Mouse (Mus musculus) stomach, postnatal 0 days (tissue): Measurements from ENCODE around the gene Sept10. TPM values are rescaled to one million over a fixed set of nuclear protein-coding genes. Genes with fewer than 3 reads are reported as not detected.

ENCODE experiments used
- ATAC-seq: fragments of 200-750 bp; cut with Nextera tagmentation; 2 replicates; pipeline ENCODE4 v1.8.0; 2017; ENCODE audit not compliant: low FRiP score, low TSS enrichment
- DNase-seq: peaks from one replicate; pipeline ENCODE4 v3.0.0-alpha.2; 2016; ENCODE audit warnings: low spot score
- H3K27ac ChIP-seq: fragments of 300-500 bp; sonication (generic); replicated peaks from 2 replicates; pipeline ENCODE4 v1.5.1; 2014; ENCODE audit warnings: mild to moderate bottlenecking, control low read depth
- H3K27me3 ChIP-seq: fragments of 300-500 bp; sonication (generic); 2 replicates; pipeline ENCODE4 v1.6.1; 2014; ENCODE audit warnings: low read length; ENCODE audit not compliant: control insufficient read depth, insufficient read depth
- H3K36me3 ChIP-seq: fragments of 300-500 bp; sonication (generic); 2 replicates; pipeline ENCODE4 v1.6.1; 2014; ENCODE audit warnings: low read length, mixed read lengths; ENCODE audit not compliant: control insufficient read depth, insufficient read depth
- H3K4me1 ChIP-seq: fragments of 300-500 bp; sonication (generic); replicated peaks from 2 replicates; pipeline ENCODE4 v1.6.1; 2014; ENCODE audit warnings: antibody characterized with exemption; ENCODE audit not compliant: control insufficient read depth, insufficient read depth
- H3K4me2 ChIP-seq: fragments of 300-500 bp; sonication (generic); replicated peaks from 2 replicates; pipeline ENCODE4 v1.6.1; 2014; ENCODE audit warnings: low read depth, mild to moderate bottlenecking, control low read depth, moderate library complexity
- H3K4me3 ChIP-seq: fragments of 300-500 bp; sonication (generic); 2 replicates; pipeline ENCODE4 v1.5.1; 2014; ENCODE audit warnings: low read depth, low read length, control low read depth
- H3K9ac ChIP-seq: fragments of 300-500 bp; sonication (generic); 2 replicates; pipeline ENCODE4 v1.6.1; 2014; ENCODE audit warnings: mild to moderate bottlenecking, low read length, control low read depth, mixed read lengths
- H3K9me3 ChIP-seq: fragments of 300-500 bp; sonication (generic); 2 replicates; pipeline ENCODE4 v1.6.1; 2016; ENCODE audit warnings: low read length; ENCODE audit not compliant: control insufficient read depth
- CTCF ChIP-seq: IDR thresholded peaks from 2 replicates; pipeline ENCODE4 v1.5.1; 2016; ENCODE audit warnings: antibody characterized with exemption, low read depth, mild to moderate bottlenecking, moderate library complexity
- EP300 ChIP-seq: optimal IDR thresholded peaks from 2 replicates; pipeline ENCODE3; 2016; ENCODE audit warnings: antibody characterized with exemption
- WGBS: fragments of 180-500 bp; shearing (Covaris S2); extraction: QIAGEN DNeasy Blood & Tissue Kit; methylation state at CpG from one replicate; pipeline ENCODE4 v1.1.7; 2014; 5-methylcytosine and 5-hydroxymethylcytosine counted together
- polyA plus RNA-seq: library from polyadenylated mRNA; unstranded; fragments of >200 nt; fragmentation: Nextera tagmentation; extraction: Ambion mirVana; gene quantifications from 2 replicates; pipeline ENCODE4 v1.2.1, GENCODE M21; 2015

The Sept10 gene
- polyA plus RNA-seq, 1 experiment from 2014 or later: 25.2 TPM

DNA sequence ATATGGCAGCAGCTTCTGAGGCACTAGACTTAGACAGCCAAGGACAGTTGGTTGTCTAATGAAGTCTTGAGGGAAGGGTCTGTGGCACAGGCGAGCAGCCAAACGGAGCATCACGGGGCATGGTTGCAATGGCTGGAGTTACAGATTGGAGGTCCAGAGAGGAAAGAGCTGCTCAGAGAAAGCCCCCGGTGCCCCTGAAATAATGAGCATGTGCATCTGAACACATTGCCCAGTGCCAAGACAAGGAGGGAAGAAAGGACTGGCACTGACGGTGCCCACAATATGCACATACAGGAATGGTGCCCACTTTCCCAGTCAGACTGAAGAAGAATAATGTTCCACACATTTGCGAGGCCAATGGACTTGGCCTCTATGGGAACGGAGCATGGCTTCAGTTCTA lies 129.7 kb downstream of the Sept10 start:
- DNase-seq: no peak
- no peak overlapping the region for H3K4me3 ChIP-seq
- TF ChIP-seq CTCF: no peak
- TF ChIP-seq EP300: no peak
- 84% methylated on average over 7 of the region's 7 CpGs for WGBS
- no peak overlapping the region for H3K4me2 ChIP-seq
- no peak overlapping the region for H3K9ac ChIP-seq
- ATAC-seq: no peak
- H3K36me3 ChIP-seq: no peaks in the 10 kb centered on the region
- no peaks in the 10 kb centered on the region for H3K9me3 ChIP-seq
- no peaks in the 10 kb centered on the region for H3K4me1 ChIP-seq
- no peak overlapping the region for H3K27ac ChIP-seq
- no peaks in the 10 kb centered on the region for H3K27me3 ChIP-seq

Other genes with a start within 250 kb of the Sept10 start
- gene Sowahc, start 106 bp upstream of the Sept10 start, polyA plus RNA-seq: 9.5 and 10.2 TPM in 2 replicates
- 13.9 and 17.9 TPM in 2 replicates for gene P4ha1, start 101.4 kb upstream of the Sept10 start, polyA plus RNA-seq
- gene Gm10273, start 173.8 kb upstream of the Sept10 start, polyA plus RNA-seq: 1.4 and 3.6 TPM in 2 replicates
- 34.6 and 38.5 TPM in 2 replicates for gene Pla2g12b, start 181.8 kb upstream of the Sept10 start, polyA plus RNA-seq
- gene Oit3, start 219.9 kb upstream of the Sept10 start, polyA plus RNA-seq: 0.28 and 0.29 TPM in 2 replicates